Mouse (Mus musculus) G1E-ER4 (cell line): ENCODE data around the gene Pex7. TPM values are rescaled to one million over a fixed set of nuclear protein-coding genes. Genes with fewer than 3 reads are reported as not detected.

Experiments used
- GATA1 ChIP-seq: IDR thresholded peaks from one replicate; pipeline ENCODE4 v1.8.0; 2012; ENCODE audit warnings: low read length, inconsistent platforms
- polyA plus RNA-seq: library from polyadenylated mRNA; stranded (reverse); fragments of >175 nt; gene quantifications from 2 replicates; pipeline ENCODE4 v1.2.3, GENCODE M21; 2012

The Pex7 gene
- polyA plus RNA-seq, 1 experiment = 30.9 TPM

DNA sequence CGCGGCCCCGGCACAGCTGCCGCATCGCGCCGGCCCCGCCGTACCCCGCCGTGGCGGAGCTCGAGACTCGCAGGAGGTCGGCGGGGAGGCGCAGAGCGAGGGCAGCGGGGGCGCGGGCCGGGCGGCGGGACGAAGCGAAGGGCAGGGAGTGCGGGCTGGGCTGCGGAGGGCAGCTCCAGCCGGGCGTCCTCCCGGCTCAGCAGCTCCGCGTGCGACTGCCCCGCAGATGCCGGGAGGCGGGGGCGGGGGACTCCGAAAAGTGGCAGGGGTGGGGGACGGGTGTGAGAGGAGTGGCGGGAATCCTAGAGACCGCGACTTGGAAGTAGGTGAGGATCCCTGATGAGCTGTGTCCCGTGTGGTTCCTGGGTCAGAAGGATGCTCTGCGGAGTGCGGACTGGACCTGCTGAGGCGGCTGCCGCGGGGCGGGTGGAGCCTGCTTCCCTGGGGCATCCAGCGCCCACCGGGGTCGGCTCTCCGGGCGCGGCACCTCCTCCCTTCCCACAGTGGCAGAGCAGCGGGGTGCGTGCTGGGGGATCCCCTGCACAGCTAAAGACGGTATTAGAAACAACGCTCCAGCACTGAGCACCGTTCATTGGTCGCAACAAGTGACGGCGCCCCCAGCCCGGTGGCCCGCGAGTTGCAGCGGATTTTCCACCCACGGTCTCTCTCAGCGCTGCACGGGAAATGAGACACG is 56.3 kb downstream of the Pex7 start, which contains the start of gene Slc35d3:
Gene Slc35d3, minus strand, starts transcription at position 462 of the 694 bp plus-strand sequence.
- no peak for TF ChIP-seq GATA1

DNA sequence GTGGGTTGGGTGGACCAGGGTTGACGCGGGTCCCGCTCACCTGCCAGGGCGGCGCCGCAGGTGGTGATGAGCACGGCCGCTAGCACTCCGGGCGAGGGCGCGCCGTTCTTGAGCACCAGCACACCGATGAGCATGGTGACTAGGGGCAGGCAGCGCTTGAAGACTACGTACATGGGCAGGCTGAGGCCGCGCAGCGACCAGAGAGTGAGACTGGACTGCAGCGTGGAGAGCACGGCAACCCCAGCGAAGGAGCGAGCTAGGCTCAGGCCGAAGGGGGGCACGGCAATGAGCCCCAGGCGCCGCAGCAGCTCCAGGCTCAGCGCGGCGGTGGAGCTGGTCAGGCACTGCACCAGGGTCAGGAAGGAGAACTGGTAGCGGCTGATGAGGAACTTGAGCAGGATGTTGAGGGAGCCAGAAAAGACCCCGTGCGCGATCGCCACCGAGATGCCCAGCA is 56.9 kb downstream of the Pex7 start:
- TF ChIP-seq GATA1 = no peak

DNA sequence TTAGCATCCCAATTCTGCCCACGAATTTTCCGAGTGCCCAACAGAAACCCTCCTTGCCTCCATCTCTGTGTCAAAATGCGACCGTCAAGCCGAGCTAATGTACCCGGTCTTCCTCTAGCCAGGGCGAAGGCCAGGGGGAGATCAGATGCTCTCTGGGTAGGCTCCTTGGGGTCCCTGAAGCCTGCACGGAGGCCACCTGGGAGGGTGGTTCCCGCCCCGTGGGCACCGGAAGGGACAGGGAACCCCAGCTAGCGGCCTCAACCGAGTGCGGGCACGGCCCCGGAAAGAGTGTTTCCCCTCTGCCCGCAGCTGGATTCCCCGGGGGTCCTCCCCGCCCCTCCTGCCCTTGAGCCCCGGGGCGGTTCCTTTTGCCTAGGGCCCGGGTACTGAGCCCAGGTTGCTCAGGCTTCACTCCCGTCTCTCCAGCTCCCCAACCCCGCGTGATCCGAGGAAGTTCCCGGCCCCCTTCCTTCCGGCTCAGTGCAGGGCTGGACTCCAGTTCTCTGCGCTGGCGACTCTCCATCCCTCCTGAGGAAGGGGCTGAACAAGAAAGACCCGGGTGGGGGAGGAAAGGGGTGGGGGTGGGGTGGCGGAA is 57.6 kb downstream of the Pex7 start:
- TF ChIP-seq GATA1 = no peak

DNA sequence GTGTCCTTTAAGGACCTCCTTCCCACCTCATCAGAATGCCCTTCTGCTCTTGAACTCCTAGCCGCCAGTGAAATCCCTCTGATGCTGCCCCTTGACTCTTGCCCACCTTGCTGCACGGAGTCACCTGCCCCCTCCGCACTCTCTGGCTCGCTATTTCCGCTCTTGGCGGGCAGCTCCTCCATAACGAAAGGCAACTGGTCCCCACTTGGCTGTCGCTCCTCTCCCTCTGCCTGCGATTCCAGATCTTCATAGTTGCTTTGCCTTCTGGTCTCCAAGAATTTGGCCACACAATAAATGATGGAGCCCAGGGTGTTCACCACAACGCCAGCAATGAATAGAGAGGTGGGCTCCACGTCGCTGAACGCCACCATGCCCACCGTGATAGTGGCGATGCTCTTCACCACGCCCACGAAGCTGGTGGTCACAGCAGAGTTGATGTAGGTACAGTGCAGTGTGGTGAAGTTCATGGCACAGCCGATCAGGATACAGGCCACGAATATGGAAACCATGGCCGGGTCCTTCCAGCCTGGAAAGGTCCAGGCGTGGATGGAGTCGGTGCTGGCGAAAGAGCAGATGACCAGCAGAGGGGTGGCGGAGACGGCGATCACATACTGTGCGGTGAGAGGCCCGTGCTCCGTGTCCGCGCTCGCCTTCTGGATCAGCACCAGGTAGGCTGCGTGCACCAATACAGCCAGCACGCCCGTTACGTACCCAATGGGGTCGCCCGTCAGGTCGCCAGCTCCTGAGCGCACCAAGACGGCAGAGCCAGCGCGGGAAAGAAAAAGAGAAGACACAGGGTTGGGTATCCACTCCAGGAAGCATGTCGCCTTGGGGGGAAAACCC is 58.3 kb downstream of the Pex7 start:
- TF ChIP-seq GATA1 = no peak

DNA sequence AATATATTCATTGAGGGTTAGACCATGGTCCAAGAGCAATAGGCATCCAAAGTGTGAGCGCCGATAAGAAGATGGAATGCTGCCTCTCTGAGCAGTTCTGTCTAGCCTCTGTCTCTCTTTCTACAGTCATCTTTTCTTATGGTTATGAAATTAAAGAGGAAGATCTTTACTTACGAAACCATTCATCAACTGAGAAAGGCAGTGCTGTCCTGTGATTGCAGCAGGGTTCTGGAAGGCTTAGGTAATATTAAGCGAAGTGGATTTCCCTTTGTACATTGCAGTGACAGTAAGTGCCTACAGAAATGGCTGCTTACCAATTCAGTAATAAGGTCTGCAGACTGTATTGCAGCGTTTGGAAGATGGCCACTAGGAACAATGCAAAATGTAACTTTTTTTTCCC is 67.7 kb downstream of the Pex7 start:
- TF ChIP-seq GATA1 = no peak

DNA sequence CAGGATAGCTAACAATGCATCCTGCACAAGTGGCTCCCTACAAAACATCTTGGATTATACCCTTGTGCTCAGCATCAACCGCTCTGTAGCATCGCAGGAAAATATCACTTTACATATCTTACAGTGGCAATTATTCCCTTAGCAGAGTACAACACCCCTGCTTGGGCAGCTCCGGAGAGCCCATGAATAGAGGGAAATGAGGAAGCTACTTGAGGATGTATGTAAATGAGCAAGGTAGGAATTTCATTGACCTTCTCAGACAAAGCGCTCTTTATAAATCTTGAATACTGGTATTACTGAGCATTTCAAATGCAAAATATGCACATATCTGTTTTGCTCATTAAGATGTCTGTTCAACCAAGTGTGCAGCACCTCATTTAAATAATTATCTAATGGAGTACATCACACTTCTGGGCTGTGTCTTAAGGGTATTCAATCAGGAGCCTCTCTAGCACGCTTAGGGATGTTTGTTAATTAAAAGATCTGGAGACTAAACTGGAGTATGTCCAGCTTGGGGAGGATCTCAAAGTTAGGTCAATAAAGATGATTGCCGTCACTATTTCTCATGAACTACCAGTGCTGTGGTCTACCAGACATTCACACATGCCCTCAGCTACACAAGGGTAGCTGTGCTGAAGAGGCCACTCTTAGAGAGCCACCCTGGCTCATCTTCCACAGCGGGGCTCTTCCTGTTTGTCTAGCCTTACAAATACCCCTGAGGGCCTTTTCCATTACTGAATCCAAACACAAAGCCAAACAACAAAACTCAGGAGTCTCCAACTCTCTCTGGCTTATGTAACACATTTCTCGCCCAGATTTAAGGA is 71.4 kb downstream of the Pex7 start:
- no peak for TF ChIP-seq GATA1

DNA sequence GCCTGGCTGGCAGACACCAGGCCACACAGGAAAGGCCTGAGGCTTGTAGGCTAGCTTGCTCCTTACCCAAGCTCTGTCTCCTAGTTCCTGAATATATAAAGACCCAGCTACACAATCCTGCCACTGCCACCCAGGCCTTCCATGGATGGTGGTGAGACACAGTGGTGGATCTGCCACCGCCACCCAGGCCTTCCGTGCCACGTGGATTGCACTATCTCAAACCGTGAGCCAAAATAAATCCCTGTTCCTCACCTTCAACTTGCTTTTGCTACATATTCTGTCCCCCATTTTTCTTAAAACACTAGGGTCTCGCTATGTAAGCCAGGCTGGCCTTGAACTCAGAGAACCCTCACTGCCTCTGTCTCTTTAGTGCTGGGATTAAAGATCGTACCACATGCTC is 73.3 kb downstream of the Pex7 start:
- TF ChIP-seq GATA1 = no peak

DNA sequence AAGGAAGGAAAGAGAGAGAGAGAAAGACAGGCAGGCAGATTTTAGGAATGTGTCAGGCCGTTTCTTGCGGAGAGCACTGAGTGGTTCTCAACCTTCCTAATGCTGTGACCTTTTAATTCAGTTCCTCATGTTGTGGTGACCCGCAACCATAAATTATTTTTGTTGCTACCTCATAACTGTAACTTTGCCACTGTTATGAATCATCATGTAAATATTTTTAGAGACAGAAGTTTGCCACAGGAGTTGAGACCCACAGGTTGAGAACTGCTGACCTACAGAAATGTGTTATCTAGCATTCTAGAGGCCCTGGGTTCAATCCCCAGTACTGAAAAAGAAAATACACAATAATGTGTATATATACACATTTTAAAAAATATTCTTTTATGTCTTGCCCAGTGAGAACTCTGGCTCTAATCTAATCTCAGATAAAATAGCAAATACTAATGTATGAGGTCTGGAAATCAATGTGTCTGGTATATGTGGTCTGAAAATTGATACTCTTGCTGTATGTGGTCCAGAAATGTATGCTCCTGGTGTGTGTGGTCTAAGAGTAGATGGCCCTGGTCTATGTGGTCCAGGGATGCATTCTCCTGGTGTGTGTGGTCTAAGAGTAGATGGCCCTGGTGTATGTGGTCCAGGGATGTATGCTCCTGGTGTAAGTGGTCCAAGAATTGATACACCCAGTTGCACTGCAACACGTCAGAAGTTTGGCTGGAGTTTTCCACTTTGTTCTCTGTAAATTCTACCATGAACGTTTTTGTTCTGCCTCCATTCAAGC is 76.2 kb downstream of the Pex7 start:
- TF ChIP-seq GATA1 = no peak

DNA sequence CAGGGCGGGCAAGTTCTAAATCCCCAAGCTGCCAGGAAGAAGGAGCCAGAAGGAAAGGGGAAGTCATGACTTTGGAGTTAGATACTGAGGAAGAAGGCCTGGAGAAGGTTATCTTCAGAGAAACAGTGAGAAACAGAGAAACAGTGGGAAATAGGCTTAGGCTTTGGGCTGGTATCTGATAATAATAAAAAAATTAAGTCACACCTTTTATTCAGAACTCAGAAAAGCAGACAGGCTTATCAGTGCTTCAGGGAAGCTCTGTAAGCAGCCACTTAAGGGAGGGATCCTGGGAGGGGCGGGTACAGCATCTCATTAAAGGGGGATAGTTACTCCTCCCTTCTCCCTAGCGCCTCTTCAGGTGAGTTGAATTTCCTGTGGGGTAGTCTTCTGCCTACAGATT is 86.5 kb downstream of the Pex7 start:
- no peak for TF ChIP-seq GATA1

DNA sequence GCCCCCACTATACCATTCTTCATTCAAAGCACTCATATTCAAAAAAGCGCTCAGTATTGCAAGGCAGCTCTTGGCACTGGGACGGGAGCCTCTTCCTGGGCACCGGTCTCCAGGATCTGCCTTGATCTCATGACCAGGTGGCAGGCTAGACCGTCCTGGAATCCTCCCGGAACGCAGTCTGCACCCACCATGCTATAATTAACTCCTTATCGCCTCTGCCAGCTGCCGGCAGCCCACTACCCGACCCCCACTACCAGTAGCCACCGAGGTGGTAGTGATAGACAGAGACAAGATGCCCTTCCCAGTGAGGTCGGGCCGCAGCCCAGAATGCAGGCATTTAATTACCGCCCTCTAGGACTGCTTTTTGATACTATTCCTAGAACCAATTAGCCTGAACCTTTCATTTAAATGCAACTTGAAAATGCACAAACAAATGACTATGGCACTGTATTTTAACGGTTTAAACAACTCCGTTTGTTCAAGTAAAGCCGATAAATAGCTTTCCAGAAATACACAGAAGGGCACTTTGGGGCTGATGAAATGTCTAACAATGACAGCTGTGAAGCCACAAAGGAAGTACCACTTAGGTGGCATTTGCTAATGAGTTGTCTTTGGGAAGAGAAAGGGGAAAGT is 88.7 kb downstream of the Pex7 start:
- no peak for TF ChIP-seq GATA1

DNA sequence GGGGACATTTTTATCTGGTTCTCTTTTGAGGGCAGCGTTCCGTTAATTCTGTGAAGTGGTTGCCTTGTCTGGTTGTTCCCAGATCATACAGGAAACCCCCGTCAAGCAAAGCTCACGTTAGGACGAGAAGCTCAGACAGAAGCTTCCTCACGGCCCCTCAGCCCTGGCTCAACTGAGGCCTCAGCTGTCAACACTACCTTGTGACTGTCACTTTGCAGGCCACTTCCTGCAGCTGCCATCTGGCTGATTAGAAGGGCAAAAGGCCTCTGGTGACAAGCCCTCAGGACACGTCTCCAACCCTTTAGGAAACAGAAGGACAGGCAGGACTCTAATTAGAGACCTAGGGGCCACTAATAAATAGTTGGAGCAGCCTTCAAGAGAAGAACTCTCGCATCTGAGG is 92.1 kb downstream of the Pex7 start:
- no peak for TF ChIP-seq GATA1

DNA sequence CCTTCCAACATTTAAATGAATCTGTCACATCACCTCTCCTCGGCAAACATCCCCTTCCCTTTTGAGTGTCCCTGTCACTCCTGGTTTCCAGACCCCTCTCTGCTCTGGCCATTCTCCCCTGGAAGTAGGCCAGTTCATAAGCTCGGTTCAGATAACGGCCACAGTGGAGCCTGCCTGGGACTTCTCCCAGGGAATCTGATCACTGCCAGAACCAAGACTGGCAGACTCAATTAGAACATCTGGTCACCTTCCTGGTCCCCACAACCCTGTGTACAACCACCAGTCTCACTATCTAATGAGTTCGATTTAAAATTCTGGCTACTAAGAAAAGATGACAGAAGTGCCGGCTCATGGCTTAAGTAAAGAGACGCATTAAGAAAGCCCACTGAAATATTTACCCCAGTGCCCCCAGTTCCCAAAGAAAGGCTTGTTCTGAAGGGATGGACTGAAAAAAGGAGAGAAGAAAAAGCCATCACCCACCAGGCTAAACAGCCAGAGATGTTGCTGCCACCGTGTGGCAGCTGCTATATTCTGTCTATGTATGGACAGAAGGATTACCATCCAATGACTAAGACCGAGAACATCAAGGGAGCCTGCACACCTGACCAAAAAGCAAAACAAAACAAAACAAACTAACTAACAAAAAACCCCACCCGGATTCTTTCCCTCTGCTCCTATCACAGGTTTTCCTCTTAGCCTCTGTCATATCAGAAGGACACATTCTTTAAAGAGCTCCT is 95.9 kb downstream of the Pex7 start:
- no peak for TF ChIP-seq GATA1

DNA sequence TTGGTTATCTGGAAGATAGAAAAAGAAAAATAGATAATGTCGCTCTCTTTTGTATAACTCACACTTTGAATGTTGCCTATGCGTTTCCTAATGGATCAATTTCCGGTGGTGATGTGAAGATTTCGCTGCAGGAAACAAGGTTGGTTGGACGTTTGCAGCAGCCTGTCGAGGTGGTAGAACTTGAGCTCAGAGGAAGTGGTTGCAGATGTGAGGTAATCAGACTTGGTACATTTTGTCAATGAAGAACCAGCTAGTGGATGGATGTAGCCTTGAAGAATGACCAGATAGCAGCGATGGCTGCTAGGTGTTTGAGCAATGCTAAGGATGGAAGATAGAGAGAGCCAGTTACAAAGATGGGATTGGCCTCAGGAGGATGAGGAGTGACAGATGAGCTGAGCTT is 102.7 kb downstream of the Pex7 start:
- TF ChIP-seq GATA1 = no peak

Other genes with a start within 250 kb of the Pex7 start
- not detected in 2 replicates for gene Il20ra, start 195.1 kb downstream of the Pex7 start, polyA plus RNA-seq
- not detected in 2 replicates for gene Slc35d3, start 56.2 kb downstream of the Pex7 start, polyA plus RNA-seq
- 0.05 and 0.11 TPM in 2 replicates for gene Map3k5, start 26.8 kb upstream of the Pex7 start, polyA plus RNA-seq
- gene Map7, start 240.8 kb upstream of the Pex7 start, polyA plus RNA-seq = 0.76 and 0.87 TPM in 2 replicates